Mouse (Mus musculus): ENCODE results near the gene Mmaa. TPM values are rescaled to one million over a fixed set of nuclear protein-coding genes. Genes with fewer than 3 reads are reported as not detected.
A peak's percentile ranks its signal among the peaks of the same experiment; 100 is the strongest.

Gene Mmaa
- polyA plus RNA-seq, 1 experiment from 2014 or later: 17.9 TPM

- Histone ChIP-seq H3K4me2 (ENCODE audit: low read length) (no peak overlapping the region), H3K9ac (replicated peaks; ENCODE audit: low read length) (no peak overlapping the region), H3K4me3 (replicated peaks; ENCODE audit: low read depth, low read length) (no peak overlapping the region), H3K4me1 (ENCODE audit: control insufficient read depth, insufficient read depth, low read length) (no peaks in the 10 kb centered on the region), H3K36me3 (ENCODE audit: control insufficient read depth, insufficient read depth, low read length) (no peaks in the 10 kb centered on the region), H3K27ac (replicated peaks; ENCODE audit: low read depth, low read length) (no peak overlapping the region), H3K9me3 (ENCODE audit: control insufficient read depth, low read length) (peaks cover 7% of the 10 kb centered on the region; the same call in 1 of the 2 replicates), H3K27me3 (ENCODE audit: control insufficient read depth, insufficient read depth, low read length) (no peaks in the 10 kb centered on the region)
- 67% methylated on average over 5 of the region's 5 CpGs for WGBS
- DNase-seq (no peak), ATAC-seq (ENCODE audit: low FRiP score, low TSS enrichment) (no peak)
These were observed 72.0 kb downstream of the Mmaa start for GRCm38 (mm10) chr8:79222752-79223141.

GRCm38 (mm10) chr8:79222106-79222751 is 72.5 kb downstream of the Mmaa start:
- Histone ChIP-seq H3K36me3 (ENCODE audit: control insufficient read depth, insufficient read depth, low read length) (no peaks in the 10 kb centered on the region), H3K9ac (replicated peaks; ENCODE audit: low read length) (no peak overlapping the region), H3K27ac (replicated peaks; ENCODE audit: low read depth, low read length) (no peak overlapping the region), H3K4me2 (ENCODE audit: low read length) (no peak overlapping the region), H3K4me1 (ENCODE audit: control insufficient read depth, insufficient read depth, low read length) (no peaks in the 10 kb centered on the region), H3K4me3 (replicated peaks; ENCODE audit: low read depth, low read length) (no peak overlapping the region), H3K9me3 (ENCODE audit: control insufficient read depth, low read length) (peaks cover 7% of the 10 kb centered on the region; the same call in 1 of the 2 replicates), H3K27me3 (ENCODE audit: control insufficient read depth, insufficient read depth, low read length) (no peaks in the 10 kb centered on the region)
- DNase-seq (peak; percentile 4), ATAC-seq (ENCODE audit: low FRiP score, low TSS enrichment) (no peak)
- WGBS: 67% methylated on average over 5 of the region's 5 CpGs

Other genes starting within 250 kb of the Mmaa start
- gene 1700011L22Rik, start 46.4 kb downstream of the Mmaa start, polyA plus RNA-seq (2014; fragmentation: Nextera tagmentation; extraction: Ambion mirVana): not detected in 2 replicates
- gene Smad1, start 104.6 kb upstream of the Mmaa start, polyA plus RNA-seq (2014; fragmentation: Nextera tagmentation; extraction: Ambion mirVana): 67.5 and 82.4 TPM in 2 replicates